Mouse (Mus musculus): ENCODE results near the gene Adap1. TPM values are rescaled to one million over a fixed set of nuclear protein-coding genes. Genes with fewer than 3 reads are reported as not detected.

Gene Adap1
- polyA plus RNA-seq, 1 experiment from 2014 or later, result 4.1 TPM

GRCm38 (mm10) chr5:139353496-139353895 lies 28.1 kb upstream of the Adap1 start:
- Histone ChIP-seq H3K9me3 (ENCODE audit: low read length) (no peaks in the 10 kb centered on the region), H3K27ac (ENCODE audit: low read length) (no peak overlapping the region), H3K27me3 (replicated peaks; ENCODE audit: insufficient read depth, low read length) (no peaks in the 10 kb centered on the region), H3K4me1 (ENCODE audit: insufficient read depth, low read depth, low read length) (no peaks in the 10 kb centered on the region), H3K4me2 (replicated peaks; ENCODE audit: low read depth, low read length) (no peak overlapping the region), H3K9ac (replicated peaks; ENCODE audit: low read depth) (no peak overlapping the region), H3K36me3 (ENCODE audit: insufficient read depth, low read length) (no peaks in the 10 kb centered on the region), H3K4me3 (ENCODE audit: low read depth, low read length) (no peak overlapping the region)
- ATAC-seq (no peak; the same call in 1 of the 2 replicates), DNase-seq (ENCODE audit: low spot score) (peak; percentile 58)
- TF ChIP-seq EP300 (IDR thresholded peaks at IDR 0.05), result no peak
- peak; percentile 54 for TF ChIP-seq CTCF (IDR thresholded peaks at IDR 0.05)
- 42% methylated on average over 10 of the region's 10 CpGs for WGBS

DNA sequence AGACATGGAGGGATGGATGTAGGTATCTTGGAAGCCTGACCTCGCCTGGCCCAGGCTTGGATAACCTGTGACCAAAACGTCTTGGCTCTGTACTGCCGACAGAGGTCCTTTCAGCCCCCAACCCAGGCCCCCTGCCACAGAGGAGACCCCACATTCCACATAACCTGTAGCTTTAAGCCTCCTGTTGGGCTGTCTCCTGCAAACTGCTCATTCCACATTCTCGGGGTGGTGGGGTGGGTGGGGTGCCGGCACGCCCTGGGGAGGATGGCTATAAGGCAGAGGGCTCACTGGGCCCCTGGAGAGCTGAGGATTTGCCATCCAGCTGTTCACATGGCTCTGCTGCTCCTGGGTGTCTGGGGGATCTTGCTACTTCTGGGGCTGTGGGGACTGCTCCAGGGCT lies 26.9 kb upstream of the Adap1 start, which contains the start of gene Cyp2w1:
Gene Cyp2w1, plus strand, starts transcription at position 301 of the 400 bp plus-strand sequence.
- Histone ChIP-seq H3K4me2 (replicated peaks; ENCODE audit: low read depth, low read length) (no peak within 1 kb of the TSS), H3K36me3 (ENCODE audit: insufficient read depth, low read length) (no peaks in the 10 kb centered on the region), H3K9me3 (ENCODE audit: low read length) (no peaks in the 10 kb centered on the region), H3K27me3 (replicated peaks; ENCODE audit: insufficient read depth, low read length) (no peaks in the 10 kb centered on the region), H3K9ac (replicated peaks; ENCODE audit: low read depth) (no peak within 1 kb of the TSS), H3K27ac (ENCODE audit: low read length) (no peak within 1 kb of the TSS), H3K4me3 (ENCODE audit: low read depth, low read length) (no peak within 1 kb of the TSS), H3K4me1 (ENCODE audit: insufficient read depth, low read depth, low read length) (no peaks in the 10 kb centered on the region)
- 45% methylated on average over 6 of the region's 6 CpGs for WGBS
- TF ChIP-seq EP300 (IDR thresholded peaks at IDR 0.05), result no peak
- no peak for TF ChIP-seq CTCF (IDR thresholded peaks at IDR 0.05)
- ATAC-seq (no peak), DNase-seq (ENCODE audit: low spot score) (no peak)

DNA sequence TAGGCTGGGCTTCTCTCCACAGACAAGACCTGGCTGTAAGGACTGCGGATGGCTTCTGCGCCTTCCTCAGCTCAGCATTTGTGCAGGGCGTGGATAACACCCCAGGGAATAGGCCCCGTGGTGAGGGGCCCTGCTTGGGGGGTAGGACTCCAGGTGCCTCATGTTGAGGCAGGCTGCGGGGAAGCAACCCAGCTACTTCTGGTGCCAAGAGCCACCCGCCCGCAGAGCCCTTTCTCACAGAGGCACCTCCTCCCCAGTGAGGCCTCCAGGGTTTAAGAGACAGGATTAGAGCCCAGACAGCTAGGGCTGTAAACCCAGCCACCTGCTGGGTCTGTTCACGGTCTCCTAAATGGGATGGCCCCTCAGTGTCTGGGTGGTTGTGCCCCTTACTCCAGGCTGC lies 26.2 kb upstream of the Adap1 start:
- no peaks in the 10 kb centered on the region for H3K4me1 ChIP-seq (ENCODE audit: insufficient read depth, low read depth, low read length)
- no peak overlapping the region for H3K4me2 ChIP-seq (replicated peaks; ENCODE audit: low read depth, low read length)
- TF ChIP-seq EP300 (IDR thresholded peaks at IDR 0.05) (no peak), CTCF (IDR thresholded peaks at IDR 0.05) (no peak)
- H3K36me3 ChIP-seq (ENCODE audit: insufficient read depth, low read length), result no peaks in the 10 kb centered on the region
- no peak overlapping the region for H3K4me3 ChIP-seq (ENCODE audit: low read depth, low read length)
- ATAC-seq (no peak), DNase-seq (ENCODE audit: low spot score) (no peak)
- no peak overlapping the region for H3K27ac ChIP-seq (ENCODE audit: low read length)
- WGBS, result 40% methylated on average over 8 of the region's 8 CpGs
- H3K9ac ChIP-seq (replicated peaks; ENCODE audit: low read depth), result no peak overlapping the region
- no peaks in the 10 kb centered on the region for H3K9me3 ChIP-seq (ENCODE audit: low read length)
- no peaks in the 10 kb centered on the region for H3K27me3 ChIP-seq (replicated peaks; ENCODE audit: insufficient read depth, low read length)

DNA sequence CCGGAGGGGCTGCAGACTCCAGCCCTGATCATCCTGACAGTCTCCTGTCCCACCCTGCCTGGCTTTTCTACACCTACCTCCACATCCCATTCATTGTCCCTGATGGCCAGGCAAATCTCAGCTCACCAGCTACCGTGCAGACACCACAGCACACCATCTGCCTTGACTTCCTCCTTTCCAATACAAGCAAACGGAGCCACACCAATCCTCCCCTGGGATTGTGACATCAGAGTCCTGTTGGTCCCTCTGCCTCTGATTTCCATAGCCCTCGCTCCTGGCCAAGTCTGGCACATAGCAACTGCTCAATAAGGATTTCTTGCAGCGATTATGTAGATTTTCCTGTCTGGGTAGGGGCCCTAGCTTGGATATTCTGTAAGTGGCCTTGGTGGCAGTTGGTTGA lies 25.7 kb upstream of the Adap1 start, which contains the start of gene Cox19:
Gene Cox19, minus strand, starts transcription at position 285 of the 400 bp plus-strand sequence.
- H3K27me3 ChIP-seq (replicated peaks; ENCODE audit: insufficient read depth, low read length), result no peaks in the 10 kb centered on the region
- no peaks in the 10 kb centered on the region for H3K36me3 ChIP-seq (ENCODE audit: insufficient read depth, low read length)
- no peak within 1 kb of the TSS for H3K4me2 ChIP-seq (replicated peaks; ENCODE audit: low read depth, low read length)
- TF ChIP-seq EP300 (IDR thresholded peaks at IDR 0.05), result no peak
- no peak for TF ChIP-seq CTCF (IDR thresholded peaks at IDR 0.05)
- H3K9ac ChIP-seq (replicated peaks; ENCODE audit: low read depth), result no peak within 1 kb of the TSS
- DNase-seq (ENCODE audit: low spot score), result no peak
- no peaks in the 10 kb centered on the region for H3K4me1 ChIP-seq (ENCODE audit: insufficient read depth, low read depth, low read length)
- H3K27ac ChIP-seq (ENCODE audit: low read length), result no peak within 1 kb of the TSS
- no peaks in the 10 kb centered on the region for H3K9me3 ChIP-seq (ENCODE audit: low read length)
- ATAC-seq, result no peak
- no peak within 1 kb of the TSS for H3K4me3 ChIP-seq (ENCODE audit: low read depth, low read length)
- WGBS, result 50% methylated on average over 5 of the region's 5 CpGs

DNA sequence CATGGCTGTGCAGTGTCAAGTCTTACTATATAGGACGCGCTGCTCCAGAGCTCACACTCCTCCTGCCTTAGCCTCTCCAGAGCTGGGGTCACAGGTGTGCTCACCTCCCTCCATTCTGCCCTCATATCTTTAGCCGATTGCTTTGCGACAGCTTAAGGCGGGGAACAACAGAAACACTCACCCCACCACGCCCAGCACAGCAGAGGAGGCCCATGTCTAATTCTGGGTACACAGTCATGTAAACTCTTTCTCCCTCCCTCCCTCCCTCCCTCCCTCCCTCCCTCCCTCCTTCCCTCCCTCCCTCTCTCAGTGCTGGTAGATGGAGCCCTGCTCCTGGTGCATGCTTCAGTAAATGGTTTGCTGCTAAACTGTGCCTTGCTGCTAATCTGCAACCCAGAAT lies 24.3 kb upstream of the Adap1 start:
- Histone ChIP-seq H3K9me3 (ENCODE audit: low read length) (no peaks in the 10 kb centered on the region), H3K4me1 (ENCODE audit: insufficient read depth, low read depth, low read length) (no peaks in the 10 kb centered on the region), H3K27ac (ENCODE audit: low read length) (no peak overlapping the region), H3K36me3 (ENCODE audit: insufficient read depth, low read length) (no peaks in the 10 kb centered on the region), H3K4me2 (replicated peaks; ENCODE audit: low read depth, low read length) (no peak overlapping the region), H3K4me3 (ENCODE audit: low read depth, low read length) (no peak overlapping the region), H3K27me3 (replicated peaks; ENCODE audit: insufficient read depth, low read length) (no peaks in the 10 kb centered on the region), H3K9ac (replicated peaks; ENCODE audit: low read depth) (no peak overlapping the region)
- DNase-seq (ENCODE audit: low spot score) (no peak), ATAC-seq (no peak)
- TF ChIP-seq EP300 (IDR thresholded peaks at IDR 0.05) (no peak), CTCF (IDR thresholded peaks at IDR 0.05) (no peak)
- WGBS, result 66% methylated on average over 6 of the region's 6 CpGs

GRCm38 (mm10) chr5:139347225-139347624 lies 21.8 kb upstream of the Adap1 start:
- Histone ChIP-seq H3K27ac (ENCODE audit: low read length) (no peak overlapping the region), H3K4me2 (replicated peaks; ENCODE audit: low read depth, low read length) (no peak overlapping the region), H3K9ac (replicated peaks; ENCODE audit: low read depth) (no peak overlapping the region), H3K27me3 (replicated peaks; ENCODE audit: insufficient read depth, low read length) (no peaks in the 10 kb centered on the region), H3K9me3 (ENCODE audit: low read length) (no peaks in the 10 kb centered on the region), H3K4me1 (ENCODE audit: insufficient read depth, low read depth, low read length) (peaks cover 6% of the 10 kb centered on the region; the same call in 1 of the 2 replicates), H3K4me3 (ENCODE audit: low read depth, low read length) (no peak overlapping the region), H3K36me3 (ENCODE audit: insufficient read depth, low read length) (peaks cover 4% of the 10 kb centered on the region; the same call in 1 of the 2 replicates)
- TF ChIP-seq CTCF (IDR thresholded peaks at IDR 0.05) (no peak), EP300 (IDR thresholded peaks at IDR 0.05) (no peak)
- WGBS, result 33% methylated on average over 1 of the region's 1 CpGs
- DNase-seq (ENCODE audit: low spot score), result no peak
- no peak for ATAC-seq

DNA sequence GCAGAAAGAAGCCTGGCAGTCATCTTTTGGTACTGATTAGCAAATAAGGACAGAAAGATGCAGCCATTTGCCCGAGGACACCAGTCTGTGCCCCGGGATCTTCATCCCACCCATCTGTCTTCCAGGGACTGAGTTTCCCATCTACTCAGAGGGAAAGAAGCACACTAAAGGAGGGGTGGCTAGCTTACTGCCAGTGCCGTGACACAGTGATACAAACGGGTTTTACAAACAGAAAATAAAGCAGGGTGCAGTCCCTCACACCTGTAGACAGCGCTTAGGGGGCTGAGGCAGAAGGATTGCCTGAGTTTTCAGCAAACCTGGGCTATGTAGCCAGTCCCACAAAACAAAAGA lies 19.9 kb upstream of the Adap1 start:
- H3K27ac ChIP-seq (ENCODE audit: low read length), result peak overlapping the region; percentile 22; the same call in 1 of the 2 replicates
- no peaks in the 10 kb centered on the region for H3K9me3 ChIP-seq (ENCODE audit: low read length)
- peak overlapping the region; percentile 95 for H3K4me2 ChIP-seq (replicated peaks; ENCODE audit: low read depth, low read length)
- no peak for DNase-seq (ENCODE audit: low spot score)
- no peak for TF ChIP-seq CTCF (IDR thresholded peaks at IDR 0.05)
- TF ChIP-seq EP300 (IDR thresholded peaks at IDR 0.05), result no peak
- H3K36me3 ChIP-seq (ENCODE audit: insufficient read depth, low read length), result peaks cover 6% of the 10 kb centered on the region; the same call in 1 of the 2 replicates
- WGBS, result 9% methylated on average over 5 of the region's 5 CpGs
- no peaks in the 10 kb centered on the region for H3K27me3 ChIP-seq (replicated peaks; ENCODE audit: insufficient read depth, low read length)
- peak; percentile 22 for ATAC-seq
- H3K4me3 ChIP-seq (ENCODE audit: low read depth, low read length), result peak overlapping the region; percentile 74; the same call in 1 of the 2 replicates
- H3K9ac ChIP-seq (replicated peaks; ENCODE audit: low read depth), result no peak overlapping the region
- H3K4me1 ChIP-seq (ENCODE audit: insufficient read depth, low read depth, low read length), result peaks cover 6% of the 10 kb centered on the region; the same call in 1 of the 2 replicates
